Mouse (Mus musculus): Measurements from ENCODE around the gene Naa11.
A peak's percentile ranks its signal among the peaks of the same experiment; 100 is the strongest.

Gene Naa11

DNA sequence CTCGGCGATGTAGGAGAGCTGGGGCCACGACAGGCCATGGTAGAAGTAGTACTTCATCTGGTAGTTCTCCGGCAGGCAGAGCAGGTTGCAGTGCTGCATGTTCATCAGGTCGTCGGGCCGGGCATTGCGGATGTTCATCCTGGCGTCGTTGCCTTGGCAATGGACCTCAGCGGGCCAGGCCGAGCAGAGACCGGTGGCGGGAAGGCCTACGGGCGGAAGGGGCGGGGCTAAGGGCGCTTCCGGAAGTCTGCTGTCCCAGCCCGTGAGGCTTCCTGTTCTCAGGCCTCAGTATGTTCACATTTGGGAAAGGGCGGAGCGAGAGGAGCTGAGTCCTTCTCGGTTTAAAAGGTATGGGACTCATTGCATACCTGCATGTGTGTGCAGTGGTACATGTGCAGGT lies at the start of gene Naa11:
Gene Naa11, minus strand, starts transcription at position 220 of the 400 bp plus-strand sequence.
- DNase-seq, result no peak

DNA sequence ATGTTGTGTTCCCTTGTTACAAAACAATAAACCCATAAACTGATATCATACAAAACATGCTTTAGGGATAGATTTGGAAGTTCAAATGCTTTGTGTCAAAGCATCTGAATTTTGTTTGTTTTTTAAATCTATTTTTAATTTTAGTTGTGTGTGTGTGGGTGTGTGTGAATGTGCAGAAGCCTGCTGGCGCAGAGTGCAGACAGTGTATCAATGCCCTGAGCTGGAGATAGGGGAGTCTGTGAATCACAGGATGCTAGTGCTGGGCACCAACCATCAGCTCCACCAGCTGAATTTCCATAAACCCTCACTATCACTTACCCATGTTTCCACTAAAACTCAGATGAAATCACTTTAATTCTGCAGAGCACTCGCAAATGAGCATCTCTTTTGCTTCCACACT lies 40.3 kb upstream of the Naa11 start:
- DNase-seq, result no peak

GRCm38 (mm10) chr5:97429976-97430375 lies 37.8 kb upstream of the Naa11 start:
- no peak for DNase-seq

- no peak for DNase-seq
Measured at GRCm38 (mm10) chr5:97421669-97422068, 29.5 kb upstream of the Naa11 start.

GRCm38 (mm10) chr5:97417185-97417584 lies 25.0 kb upstream of the Naa11 start:
- DNase-seq, result no peak

DNA sequence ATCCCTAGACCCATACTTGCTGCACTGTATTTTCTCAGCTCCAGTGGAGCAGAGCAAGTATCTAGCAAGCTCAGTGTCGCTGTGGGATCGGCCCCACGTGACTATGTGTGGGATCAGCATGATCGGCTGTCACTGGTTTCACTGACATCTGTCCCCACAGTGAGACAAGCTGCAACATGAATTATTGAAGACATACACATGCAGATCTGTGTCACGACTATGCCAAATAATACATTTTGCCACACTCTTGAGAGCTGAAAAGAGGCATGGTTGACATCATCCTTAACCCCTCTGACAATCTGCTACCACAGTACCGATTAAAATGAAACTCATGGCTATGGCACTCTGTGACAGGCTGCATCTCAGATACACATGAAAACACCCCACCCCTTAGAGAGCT lies 23.7 kb upstream of the Naa11 start:
- no peak for DNase-seq

DNA sequence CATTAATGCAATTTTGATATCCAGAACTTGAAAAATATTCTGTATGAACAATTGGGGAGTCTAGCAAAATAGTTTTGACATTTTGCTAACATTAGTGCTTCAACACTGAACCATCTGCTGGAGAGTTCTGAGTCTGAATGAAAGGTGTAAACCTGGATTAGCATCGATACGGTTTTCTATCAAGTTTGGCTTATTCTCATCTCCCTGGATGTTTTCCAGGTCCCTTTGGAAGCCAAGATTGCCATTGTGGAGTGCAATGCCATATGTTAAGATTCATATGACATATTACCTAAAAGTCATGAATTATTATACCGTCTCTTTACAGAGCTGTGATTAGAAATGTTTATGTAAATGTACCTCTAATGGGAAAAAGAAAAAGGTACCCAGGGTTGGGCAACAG lies 21.5 kb upstream of the Naa11 start:
- DNase-seq, result peak; percentile 52

GRCm38 (mm10) chr5:97410190-97410589 lies 18.0 kb upstream of the Naa11 start:
- DNase-seq, result no peak

DNA sequence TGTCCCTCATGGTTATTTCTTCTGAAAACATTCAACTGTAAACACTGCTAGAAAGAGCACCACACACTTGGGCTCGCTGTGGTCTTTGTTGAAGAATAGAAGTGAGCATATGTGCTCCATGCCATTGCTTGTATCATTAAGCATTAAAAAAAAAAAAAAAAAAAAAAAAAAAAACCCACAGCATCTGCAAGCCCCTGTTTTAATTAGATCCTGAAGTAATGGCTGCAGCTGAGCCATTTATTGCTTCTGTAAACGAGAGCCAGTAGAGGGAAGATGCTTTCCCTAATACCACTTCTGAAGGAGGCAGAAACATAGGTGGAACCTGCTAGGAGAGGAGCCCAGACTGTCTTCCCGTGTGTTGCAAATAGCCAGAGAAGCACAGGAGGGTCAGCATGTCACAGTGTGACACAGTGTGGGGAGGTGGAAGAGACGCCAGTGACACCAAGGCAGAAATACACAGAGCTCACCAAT lies 17.1 kb upstream of the Naa11 start:
- DNase-seq, result no peak

- no peak for DNase-seq
Measured at GRCm38 (mm10) chr5:97401042-97401441, 8.9 kb upstream of the Naa11 start.

DNA sequence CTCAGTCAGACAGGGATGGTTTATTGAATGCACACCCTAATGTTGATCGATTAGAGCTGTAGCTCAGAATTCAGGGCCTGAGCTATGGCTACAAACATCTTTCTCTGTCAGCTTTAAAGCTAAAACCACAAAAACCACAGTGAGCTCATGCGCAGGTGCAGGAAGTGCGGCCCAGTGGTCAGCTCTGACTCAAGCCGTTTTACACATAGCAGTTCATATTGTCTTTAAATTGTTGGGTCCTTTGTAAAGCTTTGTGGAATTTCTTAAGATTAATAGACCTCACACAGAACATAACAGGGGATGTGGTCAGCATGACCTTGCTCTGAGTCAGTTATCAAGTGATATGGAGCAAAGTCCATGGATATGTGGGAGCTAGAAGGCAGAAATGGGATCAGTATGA lies 5.4 kb upstream of the Naa11 start:
- DNase-seq, result no peak

DNA sequence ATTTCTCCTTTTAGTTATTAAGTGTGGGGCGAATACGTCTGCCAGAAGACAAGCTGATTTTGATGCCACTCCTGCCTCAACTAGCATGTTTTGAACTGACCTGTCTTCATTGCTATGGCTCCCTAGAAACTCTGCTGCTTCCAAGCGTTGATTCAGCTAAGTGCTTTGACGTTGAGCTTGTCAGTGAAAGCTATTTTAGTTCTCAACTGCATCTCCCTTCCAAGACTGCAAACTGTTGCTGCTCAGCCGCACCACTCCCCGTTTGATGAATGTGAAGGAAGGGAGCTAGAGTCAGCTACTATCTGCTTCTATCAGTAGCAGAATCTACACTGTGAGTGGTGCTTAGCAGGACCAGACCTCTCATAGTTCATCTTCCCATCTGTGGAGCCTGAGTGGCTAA lies 4.6 kb downstream of the Naa11 start:
- DNase-seq, result no peak

DNA sequence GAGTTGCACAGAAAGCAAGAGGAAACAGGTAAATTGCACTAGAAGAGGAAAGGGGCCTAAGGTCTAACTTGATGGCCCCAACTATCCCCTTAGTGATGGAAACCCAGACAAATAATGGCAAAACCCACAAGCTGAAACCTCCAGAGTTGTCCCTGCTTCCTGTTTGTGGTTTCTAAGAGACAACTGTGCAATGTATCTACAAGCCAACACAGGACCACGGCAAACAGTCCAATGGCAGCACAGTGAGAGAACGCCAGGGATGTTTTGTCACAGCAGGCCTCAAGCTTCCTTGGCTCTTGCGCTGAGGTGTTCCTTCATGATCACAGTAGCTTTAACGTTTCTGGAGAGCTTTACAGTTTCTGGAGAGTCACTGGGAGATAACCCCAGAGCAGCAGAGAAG lies 7.8 kb downstream of the Naa11 start:
- DNase-seq, result no peak

- DNase-seq, result no peak
Measured at GRCm38 (mm10) chr5:97382548-97383222, 9.5 kb downstream of the Naa11 start.

- DNase-seq, result no peak
Measured at GRCm38 (mm10) chr5:97379976-97380375, 12.2 kb downstream of the Naa11 start.

DNA sequence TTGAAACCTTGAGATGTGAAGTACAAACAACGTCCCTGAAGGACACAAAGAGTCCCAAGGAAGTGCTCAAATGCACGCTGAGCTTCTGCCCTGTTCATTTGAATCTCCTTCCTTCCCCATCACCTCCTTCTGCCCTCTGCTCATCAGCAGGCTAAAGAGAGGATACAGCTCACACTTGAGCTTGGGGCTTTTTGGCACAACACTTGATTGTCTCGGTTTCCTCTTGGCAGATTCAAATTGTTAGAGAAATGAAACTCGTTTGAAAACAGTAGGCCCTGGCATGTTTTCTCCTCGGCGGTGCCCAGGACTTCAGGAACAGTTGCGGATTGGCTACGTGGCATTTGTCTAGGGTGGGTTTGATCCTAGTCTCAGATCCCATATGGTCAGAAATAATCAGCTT lies 27.4 kb downstream of the Naa11 start:
- DNase-seq, result peak; percentile 53

DNA sequence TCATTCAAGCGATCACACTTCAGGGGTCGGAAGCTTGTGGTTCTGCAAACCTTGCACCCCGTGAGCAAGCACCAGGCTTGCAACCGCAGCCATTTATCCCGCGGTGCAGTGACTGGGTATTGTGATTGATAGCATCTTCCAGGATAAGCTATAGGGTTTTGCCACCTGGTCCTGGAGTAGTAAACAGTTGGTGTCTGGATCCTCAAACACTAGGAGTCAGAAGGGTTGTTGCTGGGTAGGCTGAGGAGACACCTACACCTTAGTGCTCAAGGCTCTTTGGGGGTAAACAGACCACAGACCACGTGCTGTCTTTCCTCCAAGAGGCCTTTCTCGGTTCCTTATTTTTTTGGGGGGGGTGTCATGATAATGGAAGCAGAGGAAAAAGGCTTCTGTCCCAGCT lies 27.9 kb downstream of the Naa11 start:
- DNase-seq, result no peak

DNA sequence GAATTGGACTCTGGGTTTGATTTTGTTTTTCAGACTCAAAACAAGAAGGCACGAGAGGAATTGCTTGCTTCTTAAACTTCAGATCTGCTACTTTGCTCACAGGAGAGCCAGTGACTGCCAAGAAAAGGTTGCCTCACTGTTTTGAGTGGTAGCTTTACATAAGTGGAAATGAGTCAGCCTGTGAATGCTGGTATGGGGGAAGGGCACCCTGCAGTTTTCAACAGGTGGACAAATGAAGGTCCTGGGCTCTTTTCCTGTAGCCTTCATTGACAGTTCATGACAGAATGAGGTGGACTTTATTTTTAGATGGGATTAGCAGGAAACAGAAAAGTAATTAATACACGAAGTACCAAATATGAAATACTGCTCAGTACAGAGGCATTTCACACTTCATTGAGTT lies 29.6 kb downstream of the Naa11 start:
- DNase-seq, result no peak

GRCm38 (mm10) chr5:97359104-97359503 lies 33.1 kb downstream of the Naa11 start:
- DNase-seq, result no peak

DNA sequence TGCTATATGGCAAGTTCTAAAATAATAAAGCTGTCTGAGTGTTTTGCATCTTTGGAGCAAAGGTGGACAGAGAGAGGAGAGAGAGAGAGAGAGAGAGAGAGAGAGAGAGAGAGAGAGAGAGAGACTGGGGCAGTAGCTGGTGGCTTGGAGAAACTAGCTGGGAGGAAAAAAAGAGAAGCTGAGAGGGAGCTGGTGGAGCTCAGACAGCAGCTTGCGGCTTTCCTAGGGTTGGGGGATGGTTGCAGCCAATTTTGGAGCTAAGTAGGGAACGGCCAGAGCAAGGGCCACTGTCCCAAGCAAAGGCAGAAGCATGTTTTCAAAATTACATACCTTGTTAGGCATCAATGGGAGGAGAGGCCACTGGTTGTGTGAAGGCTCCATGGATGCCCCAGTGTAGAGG lies 36.0 kb downstream of the Naa11 start:
- no peak for DNase-seq

- no peak for DNase-seq
Measured at GRCm38 (mm10) chr5:97355152-97355551, 37.0 kb downstream of the Naa11 start.

DNA sequence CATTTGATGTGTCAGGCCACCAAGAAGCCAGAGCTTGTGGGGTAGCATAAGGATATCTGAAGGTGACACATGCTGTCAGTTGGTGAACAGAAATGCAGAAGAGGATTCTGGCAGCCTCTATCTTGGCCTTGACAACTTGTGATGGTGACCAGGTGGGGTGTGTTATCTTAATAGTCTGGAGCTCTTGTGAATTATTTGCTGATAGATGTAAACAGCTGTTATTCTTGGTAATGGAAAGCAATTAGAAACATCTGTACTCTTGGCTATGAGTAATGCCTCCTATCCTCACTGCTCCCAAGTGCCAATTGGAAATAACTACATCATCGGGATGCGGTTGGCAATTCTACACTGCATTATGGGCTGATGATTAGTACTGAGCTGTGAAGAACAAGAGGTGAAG lies 43.4 kb downstream of the Naa11 start:
- no peak for DNase-seq

- DNase-seq, result no peak
Measured at GRCm38 (mm10) chr5:97348310-97348709, 43.9 kb downstream of the Naa11 start.

- DNase-seq, result peak; percentile 22
Measured at GRCm38 (mm10) chr5:97345732-97346253, 46.4 kb downstream of the Naa11 start.

- DNase-seq, result no peak
Measured at GRCm38 (mm10) chr5:97345129-97345528, 47.0 kb downstream of the Naa11 start.

Data from cerebellum, adult 9-10 months (tissue).